Mouse (Mus musculus): ENCODE data around the gene D930020B18Rik. TPM values are rescaled to one million over a fixed set of nuclear protein-coding genes. Genes with fewer than 3 reads are reported as not detected.

The D930020B18Rik gene
- polyA plus RNA-seq, 1 experiment from 2014 or later: 1.4 TPM

DNA sequence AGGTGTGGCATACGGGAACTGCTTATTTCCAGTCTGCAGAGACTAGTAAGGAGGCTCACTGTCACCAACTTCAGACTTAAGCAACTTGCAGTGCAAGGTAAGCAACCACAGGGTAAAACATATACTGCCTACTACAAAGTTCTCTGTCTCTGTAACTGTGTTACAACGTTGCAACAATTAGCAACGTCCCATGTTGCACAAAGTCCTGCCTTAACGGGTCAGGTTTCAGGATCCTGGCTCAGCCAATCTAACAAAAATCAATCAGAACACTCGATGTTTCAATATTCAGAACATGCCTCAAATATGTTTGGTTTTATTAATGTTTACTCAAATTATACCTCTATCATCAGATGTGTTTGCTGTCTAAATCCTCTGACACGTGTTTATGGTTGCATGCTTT, 19.0 kb upstream of the D930020B18Rik start:
- H3K36me3 ChIP-seq: peaks cover 47% of the 10 kb centered on the region
- no peak for ATAC-seq (ENCODE audit: insufficient number of reproducible peaks, low FRiP score, low TSS enrichment, low read depth)
- no peak overlapping the region for H3K4me2 ChIP-seq
- H3K9ac ChIP-seq: no peak overlapping the region
- no peaks in the 10 kb centered on the region for H3K27me3 ChIP-seq
- peaks cover 9% of the 10 kb centered on the region for H3K4me1 ChIP-seq
- H3K9me3 ChIP-seq: no peaks in the 10 kb centered on the region
- WGBS: 81% methylated on average over 6 of the region's 6 CpGs
- H3K27ac ChIP-seq: no peak overlapping the region
- H3K4me3 ChIP-seq: no peak overlapping the region

DNA sequence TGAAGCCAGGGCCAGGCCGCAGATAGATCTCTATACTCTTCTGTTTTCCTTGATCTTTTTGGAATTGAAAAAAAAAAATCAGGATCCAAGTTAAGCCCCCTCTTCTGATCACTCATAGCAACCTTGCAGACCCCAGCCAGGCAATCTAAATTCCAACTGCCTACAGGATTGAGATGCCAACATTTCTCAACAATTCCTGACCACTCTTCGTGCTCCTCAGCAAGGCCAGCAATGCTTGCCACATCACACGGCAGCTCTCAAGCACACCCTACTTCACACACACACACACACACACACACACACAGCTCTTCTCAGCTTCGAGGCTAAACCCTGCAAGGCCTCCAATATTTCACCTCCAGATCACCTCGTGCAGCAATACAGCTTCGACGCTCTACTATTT, 17.7 kb upstream of the D930020B18Rik start:
- no peaks in the 10 kb centered on the region for H3K27me3 ChIP-seq
- no peak overlapping the region for H3K27ac ChIP-seq
- H3K9ac ChIP-seq: no peak overlapping the region
- H3K36me3 ChIP-seq: peaks cover 35% of the 10 kb centered on the region
- H3K4me2 ChIP-seq: no peak overlapping the region
- peaks cover 9% of the 10 kb centered on the region for H3K4me1 ChIP-seq
- H3K9me3 ChIP-seq: no peaks in the 10 kb centered on the region
- no peak for ATAC-seq (ENCODE audit: insufficient number of reproducible peaks, low FRiP score, low TSS enrichment, low read depth)
- WGBS: 84% methylated on average over 7 of the region's 7 CpGs
- no peak overlapping the region for H3K4me3 ChIP-seq

DNA sequence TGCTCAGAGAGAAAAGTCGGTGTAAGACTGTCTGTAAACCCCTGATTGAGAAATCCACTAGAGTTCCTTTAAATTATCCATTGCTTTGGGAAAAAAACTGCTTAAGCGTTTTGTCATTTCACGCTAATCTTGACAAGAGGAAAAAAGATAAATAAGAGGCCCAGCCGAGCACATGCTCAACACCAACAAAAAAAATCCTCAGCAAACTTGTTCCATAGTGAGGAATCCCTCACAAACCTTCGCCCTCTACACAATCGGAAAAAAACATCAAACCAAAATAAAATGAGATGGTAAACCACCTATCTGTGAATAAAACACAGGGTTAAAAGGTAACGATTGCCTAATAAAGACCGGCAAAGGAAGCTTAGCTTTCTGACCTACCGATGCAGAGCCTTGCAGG, 16.4 kb upstream of the D930020B18Rik start:
- 12% methylated on average over 9 of the region's 9 CpGs for WGBS
- H3K36me3 ChIP-seq: peaks cover 25% of the 10 kb centered on the region
- H3K9me3 ChIP-seq: no peaks in the 10 kb centered on the region
- H3K4me2 ChIP-seq: peak overlapping the region; percentile 61
- no peaks in the 10 kb centered on the region for H3K27me3 ChIP-seq
- peak overlapping the region; percentile 80 for H3K9ac ChIP-seq
- ATAC-seq (ENCODE audit: insufficient number of reproducible peaks, low FRiP score, low TSS enrichment, low read depth): no peak
- no peak overlapping the region for H3K27ac ChIP-seq
- H3K4me3 ChIP-seq: peak overlapping the region; percentile 80
- peaks cover 9% of the 10 kb centered on the region for H3K4me1 ChIP-seq

DNA sequence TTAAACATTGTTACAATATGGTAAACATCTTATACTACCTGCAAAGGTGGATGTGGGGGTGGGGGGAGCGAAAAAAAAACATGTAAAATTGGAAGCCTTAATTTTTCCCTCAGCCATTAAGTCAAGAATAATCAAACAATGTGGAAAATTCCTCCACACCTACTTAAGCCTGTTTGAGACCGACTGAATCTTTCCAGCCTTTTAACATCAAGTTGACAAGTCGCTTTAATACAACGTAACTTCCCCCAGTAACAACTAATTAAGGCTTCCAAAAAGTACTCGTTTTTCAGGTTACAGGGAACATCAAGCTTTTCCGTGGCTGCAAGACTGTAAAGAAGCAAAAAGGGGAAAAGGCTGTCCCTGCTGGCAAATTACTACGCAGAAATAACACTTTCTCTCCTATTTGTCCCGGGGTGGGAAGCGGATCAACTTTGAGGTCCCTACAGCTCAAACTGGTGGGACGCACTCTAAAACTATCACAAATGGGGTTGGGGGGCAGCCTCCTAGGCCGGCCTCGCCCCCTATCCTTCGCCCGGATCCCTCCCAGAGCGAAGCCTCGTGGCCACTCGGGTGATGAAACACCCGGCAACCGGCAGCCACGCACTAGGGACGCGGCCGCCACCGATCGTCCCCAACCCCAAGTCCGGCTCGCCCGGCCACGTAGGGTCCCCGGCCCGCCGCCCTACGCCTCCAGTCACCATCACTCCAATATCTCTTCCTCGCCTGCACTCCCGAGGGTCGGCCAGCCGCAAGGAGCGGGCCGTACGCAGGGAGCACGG, 15.8 kb upstream of the D930020B18Rik start:
- peak overlapping the region; percentile 97 for H3K27ac ChIP-seq

DNA sequence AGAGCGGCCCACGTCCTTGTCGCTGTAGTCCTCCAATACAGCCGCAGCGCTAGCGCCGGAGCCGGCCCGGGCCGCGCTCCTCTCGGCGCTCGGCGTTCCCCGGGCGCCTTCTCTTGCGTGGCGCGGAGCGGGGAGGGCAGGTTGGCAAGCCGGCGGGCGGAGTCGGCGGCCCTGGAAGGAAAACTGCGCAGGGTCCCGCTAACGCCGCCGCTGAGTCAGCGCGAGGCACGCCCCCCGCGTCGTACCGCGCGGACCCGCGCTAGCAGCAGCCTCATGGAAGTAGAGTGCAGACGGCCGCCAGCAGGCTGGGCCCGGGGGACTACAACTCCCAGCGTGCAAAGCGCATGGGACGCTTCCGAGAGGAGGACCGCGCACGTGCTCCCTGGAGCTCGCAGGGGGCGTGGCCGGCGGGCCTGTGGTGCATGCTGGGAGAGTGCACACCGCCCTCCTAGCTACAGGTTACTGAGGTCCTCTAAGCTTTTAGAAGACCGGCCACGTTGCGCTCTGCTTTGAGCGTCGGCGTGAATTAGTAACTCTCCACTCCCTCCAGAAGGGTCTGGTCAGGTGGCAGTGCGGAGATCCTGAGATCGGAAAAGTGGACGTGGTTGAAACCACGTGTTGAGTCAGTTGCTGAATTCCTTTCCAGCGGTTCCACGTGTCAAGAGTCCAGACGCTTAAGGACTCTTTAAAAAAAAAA, 15.1 kb upstream of the D930020B18Rik start, which contains the start of gene Xpot:
Gene Xpot (minus strand): TSS at position 147 of the 697 bp plus-strand sequence.
- ATAC-seq (ENCODE audit: insufficient number of reproducible peaks, low FRiP score, low TSS enrichment, low read depth): peak; percentile 100
- Histone ChIP-seq H3K9ac (peak within 1 kb of the TSS; percentile 80), H3K9me3 (no peaks in the 10 kb centered on the region), H3K27me3 (no peaks in the 10 kb centered on the region), H3K36me3 (peaks cover 14% of the 10 kb centered on the region), H3K4me3 (peak within 1 kb of the TSS; percentile 80), H3K4me1 (peaks cover 9% of the 10 kb centered on the region), H3K27ac (peak within 1 kb of the TSS; percentile 97), H3K4me2 (peak within 1 kb of the TSS; percentile 61)
- under 1% methylated on average over 69 of the region's 70 CpGs for WGBS

More for the DNA sequence above, 15.8 kb upstream of the D930020B18Rik start:
- H3K9me3 ChIP-seq: no peaks in the 10 kb centered on the region
- WGBS: under 1% methylated on average over 41 of the region's 41 CpGs
- H3K4me2 ChIP-seq: peak overlapping the region; percentile 61
- H3K4me1 ChIP-seq: peaks cover 9% of the 10 kb centered on the region
- peak; percentile 26 for ATAC-seq (ENCODE audit: insufficient number of reproducible peaks, low FRiP score, low TSS enrichment, low read depth)
- H3K4me3 ChIP-seq: peak overlapping the region; percentile 80
- H3K27me3 ChIP-seq: no peaks in the 10 kb centered on the region
- peaks cover 19% of the 10 kb centered on the region for H3K36me3 ChIP-seq
- peak overlapping the region; percentile 80 for H3K9ac ChIP-seq

DNA sequence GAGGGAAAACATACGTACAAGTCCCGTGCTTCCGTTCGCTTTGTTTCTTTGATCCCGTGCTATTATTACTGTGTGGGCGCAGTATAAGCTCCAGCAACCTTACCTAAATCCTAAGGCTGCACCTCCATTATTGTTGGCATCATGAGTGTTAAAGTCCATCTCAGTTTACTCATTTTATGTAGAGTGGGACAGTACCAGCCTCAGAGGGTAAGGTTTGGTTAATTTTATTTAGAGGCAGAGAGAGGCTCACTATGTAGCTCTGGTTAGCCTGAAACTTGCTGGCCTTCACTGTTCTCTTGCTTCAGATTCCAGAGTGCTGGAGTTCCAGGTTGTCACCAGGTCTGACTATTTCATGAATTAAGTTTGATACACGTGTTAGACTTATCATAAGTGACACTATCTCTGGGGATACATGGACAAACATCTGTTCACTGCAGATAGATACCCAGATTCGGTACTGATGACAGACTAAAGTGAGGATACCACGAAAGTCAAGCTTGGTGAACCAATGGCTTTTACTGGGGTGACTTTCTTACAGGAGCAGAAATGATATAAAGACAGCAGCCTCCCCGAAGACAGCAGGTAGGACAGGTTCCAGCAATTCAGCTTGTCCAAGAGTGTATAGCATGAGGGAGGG, 14.1 kb upstream of the D930020B18Rik start:
- Histone ChIP-seq H3K9ac (no peak overlapping the region), H3K4me3 (peak overlapping the region; percentile 80; the same call in 1 of the 2 replicates), H3K4me2 (peak overlapping the region; percentile 61; the same call in 1 of the 2 replicates), H3K27me3 (no peaks in the 10 kb centered on the region), H3K4me1 (peaks cover 9% of the 10 kb centered on the region), H3K9me3 (no peaks in the 10 kb centered on the region), H3K36me3 (peaks cover 4% of the 10 kb centered on the region), H3K27ac (no peak overlapping the region)
- ATAC-seq (ENCODE audit: insufficient number of reproducible peaks, low FRiP score, low TSS enrichment, low read depth): no peak
- 82% methylated on average over 10 of the region's 10 CpGs for WGBS

DNA sequence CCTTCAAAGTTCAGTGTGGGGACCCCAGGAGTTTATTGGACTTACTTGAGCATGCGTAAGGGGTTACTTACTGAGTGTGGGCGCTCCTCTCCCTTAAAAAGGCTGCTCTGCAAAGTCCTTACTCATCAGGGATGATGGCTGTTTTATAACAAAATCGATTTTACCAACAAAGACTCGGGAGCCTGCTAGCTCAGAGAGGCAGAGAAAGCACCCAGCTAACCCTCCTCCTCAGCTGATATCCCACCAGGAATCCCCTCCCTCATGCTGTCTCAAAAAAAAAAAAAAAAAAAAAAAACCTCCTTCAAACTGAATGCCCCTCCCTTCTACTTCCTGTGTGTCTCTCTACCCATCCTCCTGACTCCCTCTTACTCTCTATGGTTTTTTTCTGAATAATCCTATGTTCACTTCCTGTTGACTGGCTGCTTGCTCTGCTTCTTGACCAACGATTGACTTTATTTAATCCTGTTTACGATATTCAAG, 12.8 kb upstream of the D930020B18Rik start:
- peaks cover 9% of the 10 kb centered on the region for H3K4me1 ChIP-seq
- H3K9me3 ChIP-seq: no peaks in the 10 kb centered on the region
- no peak overlapping the region for H3K4me3 ChIP-seq
- no peak for ATAC-seq (ENCODE audit: insufficient number of reproducible peaks, low FRiP score, low TSS enrichment, low read depth)
- H3K27me3 ChIP-seq: no peaks in the 10 kb centered on the region
- no peak overlapping the region for H3K9ac ChIP-seq
- 84% methylated on average over 6 of the region's 6 CpGs for WGBS
- H3K27ac ChIP-seq: no peak overlapping the region
- H3K36me3 ChIP-seq: no peaks in the 10 kb centered on the region
- no peak overlapping the region for H3K4me2 ChIP-seq

DNA sequence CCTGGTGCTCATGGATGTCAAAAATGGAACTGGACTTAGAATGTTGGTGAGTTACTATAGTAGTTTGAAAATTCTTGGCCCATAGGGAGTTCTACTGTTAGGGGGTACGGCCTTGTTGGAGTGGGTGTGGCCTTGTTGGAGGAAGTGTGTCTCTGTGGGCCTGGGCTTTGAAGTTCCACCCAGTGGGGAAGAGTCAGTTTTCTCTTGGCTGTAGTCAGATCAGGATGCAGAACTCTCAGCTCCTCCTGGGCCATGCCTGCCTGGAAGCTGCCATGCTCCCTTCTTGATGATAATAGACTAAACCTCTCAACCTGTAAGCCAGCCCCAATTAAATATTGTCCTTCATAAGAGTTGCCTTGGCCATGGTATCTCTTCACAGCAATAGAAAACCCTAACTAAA, 7.2 kb upstream of the D930020B18Rik start:
- no peaks in the 10 kb centered on the region for H3K9me3 ChIP-seq
- no peak for ATAC-seq (ENCODE audit: insufficient number of reproducible peaks, low FRiP score, low TSS enrichment, low read depth)
- no peaks in the 10 kb centered on the region for H3K4me1 ChIP-seq
- no peak overlapping the region for H3K27ac ChIP-seq
- no peak overlapping the region for H3K9ac ChIP-seq
- 44% methylated on average over 1 of the region's 1 CpGs for WGBS
- no peak overlapping the region for H3K4me3 ChIP-seq
- no peaks in the 10 kb centered on the region for H3K27me3 ChIP-seq
- H3K36me3 ChIP-seq: no peaks in the 10 kb centered on the region
- H3K4me2 ChIP-seq: no peak overlapping the region

DNA sequence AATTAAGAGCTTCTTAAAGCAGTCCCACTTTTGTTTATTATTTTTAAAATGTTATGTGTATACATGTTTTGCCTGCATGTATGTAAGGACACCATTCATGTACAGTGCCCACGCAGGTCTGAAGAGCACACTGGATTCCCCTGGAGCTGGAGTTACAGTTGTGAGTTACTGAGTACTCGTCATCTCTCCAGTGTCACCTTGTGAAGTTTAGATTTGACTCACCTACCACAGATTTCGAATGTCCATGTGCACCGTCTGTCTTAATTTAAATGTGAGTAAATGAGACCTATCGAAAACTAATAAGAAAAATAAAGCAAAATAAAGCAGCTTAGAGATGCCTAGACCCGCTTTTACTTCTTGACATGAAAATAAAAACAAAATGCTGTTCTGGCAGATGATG, 5.1 kb upstream of the D930020B18Rik start:
- no peaks in the 10 kb centered on the region for H3K9me3 ChIP-seq
- no peak overlapping the region for H3K27ac ChIP-seq
- H3K9ac ChIP-seq: no peak overlapping the region
- H3K4me2 ChIP-seq: no peak overlapping the region
- H3K27me3 ChIP-seq: peaks cover 5% of the 10 kb centered on the region
- H3K4me1 ChIP-seq: peaks cover 5% of the 10 kb centered on the region; the same call in 1 of the 2 replicates
- H3K4me3 ChIP-seq: no peak overlapping the region
- H3K36me3 ChIP-seq: no peaks in the 10 kb centered on the region
- no peak for ATAC-seq (ENCODE audit: insufficient number of reproducible peaks, low FRiP score, low TSS enrichment, low read depth)
- WGBS: 85% methylated on average over 6 of the region's 6 CpGs

DNA sequence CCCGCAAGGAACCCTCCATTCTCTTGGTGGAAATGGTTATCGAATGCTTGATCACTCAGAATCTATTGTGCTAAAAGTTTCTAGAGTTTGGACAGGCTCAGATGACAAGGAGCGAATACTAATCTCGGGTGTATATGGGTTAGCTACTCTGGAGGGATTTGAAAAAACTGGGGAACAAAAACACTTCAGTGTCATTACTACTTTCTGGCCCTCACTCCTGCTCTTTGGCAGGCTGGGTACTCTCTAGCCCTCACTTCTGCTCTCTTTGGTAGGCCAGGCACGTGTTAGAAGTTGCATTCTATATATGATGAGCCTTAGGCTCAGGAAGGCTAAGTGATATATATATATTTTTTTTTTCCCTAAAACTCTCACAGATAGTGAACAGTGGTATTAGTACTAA, 1.8 kb upstream of the D930020B18Rik start:
- Histone ChIP-seq H3K27ac (no peak overlapping the region), H3K27me3 (peaks cover 19% of the 10 kb centered on the region), H3K9ac (no peak overlapping the region), H3K4me1 (peaks cover 16% of the 10 kb centered on the region), H3K36me3 (no peaks in the 10 kb centered on the region), H3K4me2 (no peak overlapping the region), H3K9me3 (no peaks in the 10 kb centered on the region), H3K4me3 (no peak overlapping the region)
- no peak for ATAC-seq (ENCODE audit: insufficient number of reproducible peaks, low FRiP score, low TSS enrichment, low read depth)
- 77% methylated on average over 5 of the region's 5 CpGs for WGBS

DNA sequence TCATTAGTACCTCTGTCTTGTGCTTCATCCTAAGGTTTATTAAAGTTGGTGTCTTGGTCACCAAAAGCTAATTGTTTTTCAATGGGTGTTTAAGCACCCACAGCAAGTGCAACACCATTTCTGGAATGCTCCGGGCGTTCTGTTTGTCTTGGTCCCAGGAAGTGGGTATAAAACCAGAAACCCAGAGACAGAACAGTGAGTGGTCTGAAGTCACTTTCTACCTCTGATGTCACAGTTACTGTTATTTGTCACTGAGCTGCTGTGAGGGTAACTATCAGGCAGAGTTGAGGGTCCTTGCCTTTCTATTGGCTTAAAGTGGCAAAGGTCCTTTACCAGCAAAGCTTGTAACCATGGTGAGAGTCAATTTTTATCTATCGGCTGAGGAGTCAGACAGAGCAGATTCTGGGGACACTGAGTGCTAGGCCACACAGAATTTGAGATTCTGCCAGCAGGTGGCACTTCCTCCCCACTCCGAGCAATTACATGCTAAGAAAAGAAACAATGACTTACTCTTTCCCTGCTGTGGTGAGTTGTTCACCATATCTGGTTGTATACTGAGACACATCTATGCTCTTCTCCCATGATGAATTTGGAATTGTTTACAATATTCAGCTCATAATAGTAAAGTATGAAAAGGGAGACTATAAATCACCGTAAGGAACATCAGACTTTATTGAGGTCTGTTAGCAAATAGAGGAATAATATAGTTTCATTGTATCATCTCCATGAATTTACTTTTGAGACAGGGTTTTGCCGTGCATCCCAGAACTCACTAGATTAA, 1.0 kb upstream of the D930020B18Rik start:
- H3K4me2 ChIP-seq: no peak overlapping the region
- no peak for ATAC-seq (ENCODE audit: insufficient number of reproducible peaks, low FRiP score, low TSS enrichment, low read depth)
- no peak overlapping the region for H3K4me3 ChIP-seq

More for the DNA sequence above, 1.0 kb upstream of the D930020B18Rik start:
- Histone ChIP-seq H3K4me1 (peaks cover 16% of the 10 kb centered on the region), H3K27me3 (peaks cover 19% of the 10 kb centered on the region), H3K36me3 (no peaks in the 10 kb centered on the region), H3K27ac (no peak overlapping the region), H3K9me3 (no peaks in the 10 kb centered on the region), H3K9ac (no peak overlapping the region)
- 48% methylated on average over 6 of the region's 6 CpGs for WGBS
